Mouse (Mus musculus) urinary bladder, adult 18-20 months (tissue): ENCODE data around the gene Cdk17.
A peak's percentile ranks its signal among the peaks of the same experiment; 100 is the strongest.
"Not testable (repeated sequence)": the region's sequence is repeated elsewhere in the genome, so short reads cannot be mapped to it uniquely, and the experiment has no call there.

Source experiments
- DNase-seq, 2 experiments: peaks; one replicate each; pipeline ENCODE4 v3.0.0; 2022; ENCODE audit warnings: low spot score in 2 of 2, mixed read lengths in 2 of 2

Gene Cdk17

GRCm38 (mm10) chr10:93143285-93143985, 17.2 kb upstream of the Cdk17 start:
- DNase-seq: no peak

- DNase-seq: no peak
These were observed 16.7 kb upstream of the Cdk17 start for GRCm38 (mm10) chr10:93143986-93144314.

GRCm38 (mm10) chr10:93144579-93144978, 16.1 kb upstream of the Cdk17 start:
- DNase-seq: no peak

- DNase-seq: peak; percentile 34 to 66
These were observed 15.6 kb upstream of the Cdk17 start for GRCm38 (mm10) chr10:93145088-93145487.

- no peak for DNase-seq
These were observed 14.1 kb upstream of the Cdk17 start for GRCm38 (mm10) chr10:93146601-93147000.

- DNase-seq: no peak
These were observed 13.0 kb upstream of the Cdk17 start for GRCm38 (mm10) chr10:93147691-93148090.

- DNase-seq: no peak
These were observed 11.1 kb upstream of the Cdk17 start for GRCm38 (mm10) chr10:93149597-93149996.

- no peak for DNase-seq
These were observed 8.9 kb upstream of the Cdk17 start for GRCm38 (mm10) chr10:93151775-93152174.

GRCm38 (mm10) chr10:93152698-93153097, 8.0 kb upstream of the Cdk17 start:
- no peak for DNase-seq

- DNase-seq: not testable (repeated sequence)
These were observed 7.3 kb upstream of the Cdk17 start for GRCm38 (mm10) chr10:93153404-93153803.

- DNase-seq: no peak
These were observed 801 bp upstream of the Cdk17 start for GRCm38 (mm10) chr10:93159651-93160496.

- peak; percentile 75 to 80 for DNase-seq
These were observed 223 bp upstream of the Cdk17 start for GRCm38 (mm10) chr10:93160497-93160806.

GRCm38 (mm10) chr10:93161511-93162275, 1.0 kb downstream of the Cdk17 start:
- DNase-seq: peak; percentile 29 to 69

GRCm38 (mm10) chr10:93162276-93162971, 1.7 kb downstream of the Cdk17 start:
- no peak for DNase-seq

GRCm38 (mm10) chr10:93162972-93163660, 2.4 kb downstream of the Cdk17 start:
- no peak for DNase-seq

- DNase-seq: no peak
These were observed 3.2 kb downstream of the Cdk17 start for GRCm38 (mm10) chr10:93163711-93164488.

- DNase-seq: no peak
These were observed 5.0 kb downstream of the Cdk17 start for GRCm38 (mm10) chr10:93165416-93166381.

GRCm38 (mm10) chr10:93166382-93166769, 5.7 kb downstream of the Cdk17 start:
- DNase-seq: no peak

- DNase-seq: no peak
These were observed 6.6 kb downstream of the Cdk17 start for GRCm38 (mm10) chr10:93167311-93167710.
